Mouse (Mus musculus): ENCODE results near the gene Otop2.

Gene Otop2

DNA sequence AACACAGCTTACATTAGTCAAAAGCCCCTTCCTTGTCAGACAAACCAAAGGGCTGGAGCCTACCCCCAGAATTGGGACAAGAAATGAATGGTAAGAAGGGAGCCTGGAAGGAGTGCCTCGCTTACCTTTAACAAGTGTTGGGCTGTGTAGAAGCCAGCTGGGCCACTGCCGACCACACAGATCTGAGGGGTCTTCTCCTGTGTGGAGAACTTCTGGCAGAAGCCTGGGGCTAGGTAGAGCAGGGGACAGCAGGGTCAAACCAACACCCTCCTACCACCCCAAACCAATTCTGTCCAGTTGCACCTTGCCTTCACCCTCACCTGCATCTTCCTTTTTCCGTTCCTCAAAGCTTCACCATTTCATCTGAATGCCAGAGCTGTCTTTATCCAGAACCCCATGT, 31.0 kb upstream of the Otop2 start:
- DNase-seq (ENCODE audit: low read depth, low spot score) = no peak

DNA sequence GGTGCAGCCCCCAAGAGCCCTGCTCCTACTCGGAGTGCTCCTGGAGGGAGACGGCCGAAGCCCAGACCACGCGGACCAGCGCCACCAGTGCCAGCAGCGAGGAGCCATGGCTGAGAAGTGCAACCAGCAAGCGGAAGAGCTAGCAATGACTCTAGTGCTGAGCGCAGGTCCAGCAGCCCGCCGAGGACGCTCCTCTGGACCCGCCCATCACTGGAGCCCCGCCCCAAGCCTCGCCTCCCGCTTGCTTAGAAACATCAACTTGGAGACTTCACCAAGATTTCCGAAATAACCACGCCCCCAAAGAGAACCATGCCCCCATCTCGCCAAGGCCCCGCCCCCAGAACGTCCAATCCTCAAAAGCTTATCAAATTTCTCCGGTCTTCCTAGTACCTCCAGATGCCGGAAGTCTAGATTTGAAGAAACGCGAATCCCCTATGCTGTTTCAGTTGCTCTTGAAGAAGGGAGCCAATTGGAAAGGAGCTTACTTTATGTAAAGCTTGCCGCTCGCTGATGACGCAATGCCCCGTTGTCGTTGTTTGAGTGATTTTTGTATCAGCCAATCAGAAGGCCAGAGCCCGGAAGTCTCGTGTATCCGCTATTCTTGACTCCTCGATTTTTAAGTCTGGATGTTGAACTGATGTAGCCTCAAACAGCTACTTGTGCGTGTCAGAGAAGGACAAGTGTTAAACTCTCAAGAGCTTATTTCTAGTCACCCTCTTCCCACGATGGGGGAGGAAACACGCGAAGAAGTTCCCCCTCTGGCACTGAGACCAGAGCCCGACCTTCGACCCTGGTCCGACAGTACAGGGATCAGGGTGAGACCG, 30.0 kb upstream of the Otop2 start, which contains the start of gene Fdxr:
Gene Fdxr (minus strand): TSS at position 271 of the 824 bp plus-strand sequence.
- DNase-seq (ENCODE audit: low read depth, low spot score) = peak; percentile 99

GRCm38 (mm10) chr11:115277604-115277975, 29.4 kb upstream of the Otop2 start:
- no peak for DNase-seq (ENCODE audit: low read depth, low spot score)

GRCm38 (mm10) chr11:115278176-115278575, 28.8 kb upstream of the Otop2 start:
- no peak for DNase-seq (ENCODE audit: low read depth, low spot score)

GRCm38 (mm10) chr11:115279726-115280125, 27.2 kb upstream of the Otop2 start:
- no peak for DNase-seq (ENCODE audit: low read depth, low spot score)

DNA sequence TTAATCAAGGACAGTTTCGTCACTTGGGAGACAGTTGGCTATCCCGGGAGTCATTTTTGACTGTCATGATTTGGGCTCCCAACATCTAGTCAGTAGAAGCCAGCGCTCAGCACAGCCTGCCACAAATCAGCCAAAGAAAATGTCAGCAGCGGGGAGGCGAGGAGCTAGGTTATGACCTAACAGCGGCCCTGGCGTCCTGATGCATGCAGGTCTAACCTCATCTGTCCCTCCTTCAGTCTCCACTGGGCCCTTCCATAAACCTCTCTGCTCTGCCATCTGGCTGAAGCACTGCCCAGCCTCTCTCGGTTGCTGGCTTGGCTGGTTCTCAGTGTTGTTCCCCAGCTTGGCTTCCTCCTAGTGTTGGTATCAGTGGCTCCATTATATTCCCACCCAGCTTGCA, 24.7 kb upstream of the Otop2 start:
- no peak for DNase-seq (ENCODE audit: low read depth, low spot score)

- DNase-seq (ENCODE audit: low read depth, low spot score) = no peak
Measured at GRCm38 (mm10) chr11:115282723-115283485, 24.1 kb upstream of the Otop2 start.

DNA sequence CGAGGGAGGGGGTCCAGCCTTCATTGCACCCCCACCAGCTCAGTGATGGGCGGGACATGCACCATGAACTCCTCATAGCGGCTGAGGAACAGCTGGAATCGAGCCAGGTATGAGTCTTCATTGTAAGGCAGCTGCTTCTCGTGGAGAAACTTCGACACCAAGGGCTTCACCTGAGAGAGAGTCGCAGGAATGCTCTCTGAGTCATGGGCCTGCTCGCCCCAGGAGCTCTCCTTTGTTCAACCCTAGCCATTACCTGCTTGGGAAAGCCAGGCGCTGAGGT, 23.5 kb upstream of the Otop2 start:
- no peak for DNase-seq (ENCODE audit: low read depth, low spot score)

DNA sequence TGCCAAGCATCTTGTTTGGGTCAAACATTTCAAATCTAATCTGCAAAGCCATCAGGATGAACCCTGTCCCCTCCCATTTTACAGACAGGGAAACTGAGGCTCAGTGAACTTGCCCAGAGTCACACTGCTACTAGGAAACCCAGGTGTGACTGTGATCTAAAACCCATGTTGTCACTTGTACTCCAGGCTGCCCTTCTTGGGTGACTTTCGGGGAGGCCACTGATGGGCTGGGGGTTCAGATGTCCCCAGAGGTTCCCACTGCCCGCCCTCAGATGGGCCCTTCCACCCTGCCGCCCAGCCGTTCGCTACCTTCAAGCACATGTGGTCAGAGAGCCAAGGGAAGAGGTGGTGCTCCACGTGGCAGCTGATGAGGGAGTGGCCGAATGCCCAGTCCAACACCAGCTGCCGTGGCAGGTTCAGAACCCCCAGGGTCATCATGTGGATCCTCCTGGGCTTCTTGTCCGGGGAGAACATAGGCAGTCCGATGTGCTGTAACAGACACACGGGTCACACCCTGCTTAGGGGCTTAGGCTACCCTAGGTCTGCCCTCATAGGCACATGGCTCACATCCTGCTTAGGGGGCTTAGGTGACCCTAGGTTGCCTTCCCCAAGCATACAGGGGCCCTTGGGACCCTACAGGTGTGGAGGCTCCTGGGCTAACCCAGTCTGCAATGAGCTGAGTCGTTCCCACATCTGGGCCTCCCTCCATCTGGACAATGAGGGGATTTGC, 22.9 kb upstream of the Otop2 start:
- no peak for DNase-seq (ENCODE audit: low read depth, low spot score)

- DNase-seq (ENCODE audit: low read depth, low spot score) = no peak
Measured at GRCm38 (mm10) chr11:115285282-115285681, 21.7 kb upstream of the Otop2 start.

DNA sequence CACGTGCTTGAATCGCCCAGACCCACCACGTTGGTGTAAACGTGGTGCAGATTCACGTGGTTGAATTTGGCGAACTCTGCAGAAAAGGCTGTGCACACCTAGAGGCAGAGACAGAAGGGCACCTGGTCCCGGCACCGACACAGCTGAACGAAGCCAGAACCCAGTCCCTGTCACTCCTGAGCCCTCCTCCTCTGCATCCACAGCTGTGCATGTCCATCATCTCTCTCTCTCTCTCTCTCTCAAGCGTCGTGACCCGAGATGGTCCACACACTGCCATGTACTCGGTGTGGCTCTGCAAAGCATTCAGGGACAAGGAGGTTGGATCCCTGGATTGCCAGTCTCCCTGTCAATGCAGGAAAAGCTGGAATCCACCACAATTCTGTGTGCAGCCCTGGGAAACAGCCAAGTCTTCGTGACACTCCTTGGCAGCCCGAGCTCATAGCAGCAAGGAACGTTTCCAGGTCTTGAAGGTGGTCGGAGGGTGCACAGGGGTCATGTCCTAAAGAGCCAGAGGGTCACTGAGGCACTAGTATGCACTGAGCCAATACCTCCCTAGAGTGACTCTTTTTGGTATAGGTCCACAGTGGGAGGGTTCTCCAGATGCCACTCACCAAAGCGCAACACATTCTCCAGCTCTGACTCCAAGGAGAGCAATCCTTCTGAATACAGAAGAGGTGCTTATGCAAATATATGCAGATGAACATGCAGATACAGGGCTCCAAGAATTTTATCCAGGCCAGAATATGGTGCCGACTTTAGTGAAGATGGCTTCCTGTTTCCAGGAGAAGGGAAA, 20.6 kb upstream of the Otop2 start:
- DNase-seq (ENCODE audit: low read depth, low spot score) = no peak

- DNase-seq (ENCODE audit: low read depth, low spot score) = no peak
Measured at GRCm38 (mm10) chr11:115287386-115287785, 19.6 kb upstream of the Otop2 start.

- no peak for DNase-seq (ENCODE audit: low read depth, low spot score)
Measured at GRCm38 (mm10) chr11:115288305-115288704, 18.7 kb upstream of the Otop2 start.

DNA sequence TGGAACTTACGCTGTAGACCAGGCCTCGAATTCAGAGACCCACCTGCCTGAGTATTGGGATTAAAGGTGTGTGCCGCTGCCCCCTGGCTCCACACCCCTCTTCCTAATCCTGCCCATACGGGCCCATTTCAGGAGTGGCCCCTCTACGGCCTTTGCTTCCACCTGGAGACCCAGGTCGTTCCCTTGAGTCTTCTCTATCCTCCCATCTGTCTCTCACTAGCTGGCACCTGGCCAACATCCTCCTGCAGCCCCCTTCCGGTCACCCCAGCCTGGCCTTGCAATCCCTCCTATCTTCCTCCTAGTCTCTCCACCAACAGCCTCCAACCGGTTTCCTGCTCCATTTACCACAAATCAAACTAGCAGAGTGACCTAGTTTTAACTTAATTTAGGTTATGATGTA, 17.1 kb upstream of the Otop2 start:
- DNase-seq (ENCODE audit: low read depth, low spot score) = no peak

DNA sequence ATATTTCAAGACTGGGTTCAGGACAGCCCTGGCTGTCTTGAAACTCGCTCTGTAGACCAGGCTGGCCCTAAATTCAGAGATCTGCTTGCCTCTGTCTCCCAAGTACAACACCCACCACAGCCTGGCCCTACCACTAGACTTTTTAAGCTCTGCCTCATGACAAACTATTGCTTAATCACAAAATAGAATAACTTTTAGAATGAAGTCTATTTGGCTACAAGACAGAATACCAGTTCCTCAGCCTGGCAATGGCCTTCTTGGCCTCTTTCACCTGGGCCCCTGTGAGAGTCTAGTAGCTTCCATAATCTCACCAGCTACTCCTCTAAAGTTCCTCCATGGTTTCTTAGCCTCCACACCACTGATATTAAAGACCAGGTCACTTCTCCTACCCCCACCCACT, 16.6 kb upstream of the Otop2 start:
- no peak for DNase-seq (ENCODE audit: low read depth, low spot score)

GRCm38 (mm10) chr11:115290919-115291318, 16.0 kb upstream of the Otop2 start:
- DNase-seq (ENCODE audit: low read depth, low spot score) = no peak

GRCm38 (mm10) chr11:115291503-115291902, 15.5 kb upstream of the Otop2 start:
- DNase-seq (ENCODE audit: low read depth, low spot score) = no peak

DNA sequence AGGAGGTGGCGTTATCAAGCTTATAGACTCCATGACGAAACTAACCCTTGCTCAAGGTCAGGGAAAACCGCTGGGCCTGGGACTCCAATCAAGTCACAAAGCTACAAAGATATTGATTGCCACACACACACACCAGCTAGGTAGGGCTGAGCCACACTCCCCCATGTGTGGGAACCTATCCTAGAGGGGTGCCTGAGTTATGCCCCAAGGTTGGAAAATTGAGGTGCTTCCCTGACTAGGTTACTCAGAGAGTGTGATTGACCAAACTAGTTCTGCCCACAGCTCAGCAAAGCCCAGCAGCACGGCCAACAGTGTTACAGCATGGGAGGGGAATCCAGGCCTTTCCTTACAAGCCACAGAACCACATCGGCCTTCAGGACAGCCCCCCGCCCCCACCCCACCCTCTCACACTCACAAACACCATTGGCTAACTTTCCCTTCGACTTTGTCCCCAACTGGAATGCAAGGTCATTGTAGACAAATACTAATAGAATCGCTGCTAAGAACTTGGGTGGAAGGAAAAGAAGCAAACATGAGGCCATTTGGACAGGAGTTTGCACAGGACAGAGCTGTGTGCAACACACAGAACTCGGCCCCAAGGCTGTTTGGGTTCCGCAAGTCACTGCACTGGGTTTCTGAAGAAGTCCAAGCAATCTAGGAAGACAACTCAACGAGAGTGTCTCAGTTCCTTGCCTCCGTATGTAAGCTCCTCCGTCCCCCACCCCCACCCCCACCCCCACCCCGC, 14.2 kb upstream of the Otop2 start:
- DNase-seq (ENCODE audit: low read depth, low spot score) = no peak

GRCm38 (mm10) chr11:115295939-115296338, 11.0 kb upstream of the Otop2 start:
- no peak for DNase-seq (ENCODE audit: low read depth, low spot score)

GRCm38 (mm10) chr11:115296471-115297210, 10.3 kb upstream of the Otop2 start:
- no peak for DNase-seq (ENCODE audit: low read depth, low spot score)

Measured in mesoderm, embryonic 11.5 days (tissue).